Mouse (Mus musculus) right cerebral cortex, postnatal 4 days (tissue): Measurements from ENCODE around the gene Aagab.

Experiments
- DNase-seq: peaks from one replicate; pipeline ENCODE4 v3.0.0-alpha.2; 2022

The Aagab gene

GRCm38 (mm10) chr9:63608006-63608405, 5.5 kb downstream of the Aagab start:
- no peak for DNase-seq

- DNase-seq = no peak
Measured at GRCm38 (mm10) chr9:63609246-63609645, 6.8 kb downstream of the Aagab start.

- DNase-seq = no peak
Measured at GRCm38 (mm10) chr9:63609776-63610175, 7.3 kb downstream of the Aagab start.

GRCm38 (mm10) chr9:63610231-63610630, 7.8 kb downstream of the Aagab start:
- DNase-seq = no peak

GRCm38 (mm10) chr9:63610841-63611366, 8.4 kb downstream of the Aagab start:
- no peak for DNase-seq

- no peak for DNase-seq
Measured at GRCm38 (mm10) chr9:63611967-63612366, 9.5 kb downstream of the Aagab start.

DNA sequence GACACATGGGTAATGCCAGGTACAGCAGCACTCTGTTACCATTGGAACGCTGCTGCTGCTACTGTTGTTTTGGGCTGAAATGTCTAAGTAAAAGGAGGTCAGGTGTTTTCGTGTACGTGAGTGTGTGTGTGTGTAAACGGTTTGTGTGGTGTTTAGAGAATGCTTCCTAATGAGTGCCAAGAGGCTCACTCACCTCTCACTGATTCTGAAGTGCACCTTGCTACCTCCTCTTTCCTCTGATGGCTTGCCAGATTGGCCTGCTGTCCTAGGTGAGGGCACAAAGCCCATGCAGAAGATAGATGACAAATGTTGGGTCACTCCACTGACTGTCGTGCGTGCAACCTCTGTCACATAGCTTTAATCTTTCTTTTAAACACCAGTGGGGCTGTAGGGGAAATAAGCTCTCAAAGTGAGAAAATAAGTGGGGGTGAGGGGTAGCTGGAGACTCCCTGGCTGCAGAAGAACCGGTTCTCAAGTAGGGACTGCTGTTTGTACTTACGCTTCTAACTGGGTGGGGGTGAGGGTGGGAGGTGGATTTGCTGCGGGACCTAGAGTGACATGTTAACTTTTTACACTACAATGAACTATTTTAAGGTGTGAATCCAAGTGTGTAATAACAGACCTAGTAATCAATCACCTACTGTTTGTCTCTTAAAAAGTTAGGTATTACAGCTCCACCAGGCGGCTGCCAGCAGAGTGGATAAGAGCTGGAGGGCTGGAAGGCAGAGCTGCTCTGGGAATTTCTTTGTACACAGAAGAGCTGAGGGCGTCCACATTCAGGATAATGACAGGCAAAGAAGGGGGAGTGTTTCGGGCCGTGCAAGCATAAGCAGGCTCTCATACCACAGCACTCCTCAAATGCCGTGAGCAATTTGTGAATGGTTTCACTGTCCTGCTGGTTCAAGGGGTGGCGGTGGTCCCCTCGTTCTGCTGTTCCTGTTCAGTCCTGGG, 10.4 kb downstream of the Aagab start:
- DNase-seq = peak; percentile 13

GRCm38 (mm10) chr9:63613569-63613968, 11.1 kb downstream of the Aagab start:
- no peak for DNase-seq

- no peak for DNase-seq
Measured at GRCm38 (mm10) chr9:63614018-63614985, 11.8 kb downstream of the Aagab start.

DNA sequence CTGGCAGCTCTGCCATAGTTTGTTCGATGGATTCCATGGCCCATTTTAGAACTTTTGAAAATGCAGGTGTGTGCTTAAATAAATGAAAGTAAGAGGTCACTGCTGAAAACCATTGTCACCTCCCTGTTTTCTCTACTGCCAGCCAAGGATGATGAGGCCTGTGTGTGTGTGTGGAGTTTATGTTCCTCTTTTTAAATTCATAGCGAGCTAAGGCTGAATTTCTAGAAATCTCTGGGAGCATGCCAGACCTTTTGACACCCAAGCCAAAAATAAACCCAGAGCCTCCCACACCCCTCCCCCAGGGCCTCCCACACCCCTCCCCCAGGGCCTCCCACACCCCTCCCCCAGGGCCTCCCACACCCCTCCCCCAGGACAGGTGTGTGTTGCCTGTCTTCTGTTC, 15.5 kb downstream of the Aagab start:
- no peak for DNase-seq

DNA sequence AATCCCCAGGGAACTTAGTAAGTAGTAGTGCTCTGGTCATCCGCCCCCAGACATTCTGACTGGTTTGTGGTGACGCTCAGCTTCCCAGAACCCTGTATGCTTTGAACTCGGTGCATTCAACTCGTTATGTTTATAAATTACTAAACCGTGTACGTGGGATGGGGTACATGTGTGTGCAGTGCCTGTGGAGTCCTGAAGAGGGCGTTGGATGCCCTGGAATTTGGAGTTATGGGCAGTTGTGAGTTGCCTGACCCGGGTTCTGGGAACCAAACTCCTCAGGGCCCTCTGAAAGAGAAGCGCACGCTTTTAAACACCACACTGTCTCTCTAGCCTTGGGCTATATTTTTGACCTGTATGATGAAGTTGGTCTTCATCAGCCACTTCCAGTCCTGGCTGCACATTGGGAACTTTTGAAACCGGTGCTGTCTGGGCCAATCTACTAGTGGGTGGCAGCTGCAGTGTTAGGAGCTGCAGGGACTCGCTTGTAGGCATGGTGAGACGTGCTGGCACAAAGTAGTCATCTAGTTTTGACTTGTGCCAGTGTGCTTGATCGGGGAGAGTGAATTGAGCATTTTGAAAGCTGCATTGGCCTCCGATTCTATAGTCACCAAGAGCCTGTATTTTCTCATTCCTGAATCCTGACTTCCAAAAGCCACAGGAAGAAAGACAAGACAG, 21.6 kb downstream of the Aagab start:
- DNase-seq = no peak

DNA sequence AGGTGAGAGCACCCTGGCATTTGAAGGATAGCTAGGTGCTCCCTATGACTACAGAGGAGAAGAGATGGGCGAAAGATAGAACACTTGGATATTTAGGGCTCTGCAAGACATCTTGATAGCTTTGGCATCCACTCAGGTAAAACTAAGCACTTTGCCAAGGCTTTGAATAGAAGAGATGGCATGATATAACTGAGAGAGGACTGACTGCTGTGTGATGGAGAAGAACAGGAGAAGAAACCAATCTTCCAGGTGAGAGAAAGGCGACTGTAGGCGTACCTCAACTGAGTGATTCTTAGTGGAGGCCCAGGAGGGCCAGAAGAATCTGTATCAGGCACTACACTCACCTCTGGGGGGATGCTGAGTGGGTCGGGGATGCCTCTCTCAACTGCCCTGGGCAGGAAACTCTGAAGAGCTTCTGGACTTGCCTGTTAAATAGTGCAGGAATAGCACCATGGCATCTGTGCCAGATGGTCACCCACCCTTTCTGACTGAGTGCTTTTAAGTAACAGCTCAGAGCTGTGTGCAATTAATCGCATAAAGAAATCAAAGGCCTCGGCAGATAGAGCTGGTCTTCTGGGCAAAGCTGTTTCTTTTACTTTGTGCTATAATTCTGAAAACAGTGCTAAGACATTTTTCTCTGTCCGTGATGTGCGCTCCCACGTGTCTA, 22.8 kb downstream of the Aagab start:
- DNase-seq = no peak

DNA sequence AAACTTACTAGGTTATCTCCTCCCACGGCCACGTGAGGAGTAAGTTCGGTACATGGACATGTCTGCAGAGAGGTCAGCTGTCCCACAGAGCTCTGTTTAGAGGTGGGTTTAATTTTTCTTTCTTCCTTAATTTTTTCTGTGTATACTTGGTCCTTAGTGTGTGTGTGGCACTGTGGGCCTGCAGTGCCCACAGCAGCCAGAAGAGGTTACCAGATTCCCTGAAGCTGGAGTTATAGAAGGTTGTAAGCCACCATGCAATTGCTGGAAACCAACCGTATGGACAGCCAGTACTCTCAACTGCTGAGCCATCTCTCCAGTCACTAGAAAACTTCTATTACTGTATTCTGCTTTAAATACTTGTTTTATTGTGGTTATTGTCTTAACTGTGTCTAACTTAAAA, 29.6 kb downstream of the Aagab start:
- DNase-seq = no peak

- no peak for DNase-seq
Measured at GRCm38 (mm10) chr9:63632924-63633323, 30.5 kb downstream of the Aagab start.

GRCm38 (mm10) chr9:63633334-63633733, 30.9 kb downstream of the Aagab start:
- no peak for DNase-seq

DNA sequence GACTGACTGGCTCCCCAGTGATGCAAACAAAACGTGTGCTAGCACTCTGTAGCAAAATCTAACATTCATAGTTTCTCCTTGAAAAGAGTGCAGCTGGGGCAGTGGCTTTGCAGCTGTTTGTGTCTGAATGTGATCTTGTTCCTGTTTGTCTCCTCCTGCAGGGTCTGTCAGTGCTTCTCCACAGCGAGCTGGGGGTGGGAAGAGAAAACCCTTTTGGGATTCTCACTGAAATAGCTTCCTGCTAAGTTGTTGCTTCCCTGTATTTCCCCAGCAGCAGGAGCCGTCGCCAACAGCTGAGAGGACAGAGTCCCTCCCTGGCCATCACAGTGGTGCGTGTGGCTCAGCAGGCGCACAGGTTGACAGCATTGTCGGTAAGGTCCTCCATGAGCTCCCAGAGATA, 33.7 kb downstream of the Aagab start:
- no peak for DNase-seq

GRCm38 (mm10) chr9:63641983-63642646, 39.7 kb downstream of the Aagab start:
- no peak for DNase-seq

DNA sequence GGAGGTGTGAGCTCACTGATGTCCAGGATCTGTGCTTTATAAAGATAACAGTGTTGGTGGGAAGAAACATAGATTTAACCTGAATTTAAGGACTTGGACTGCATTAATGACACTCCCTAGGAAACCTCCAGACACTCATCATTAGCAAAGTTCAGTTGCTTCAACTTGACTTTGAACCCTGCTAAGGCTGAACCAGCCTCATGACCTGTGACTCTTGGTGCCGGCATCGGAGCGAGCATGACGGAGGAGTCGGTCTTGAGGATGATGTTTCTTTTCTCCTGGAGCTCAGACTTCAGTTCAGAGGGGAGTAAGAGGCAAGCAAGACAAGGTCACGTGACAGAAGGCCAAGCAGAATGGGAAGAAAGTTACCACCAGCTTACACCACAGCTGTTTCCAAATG, 41.6 kb downstream of the Aagab start:
- DNase-seq = no peak

DNA sequence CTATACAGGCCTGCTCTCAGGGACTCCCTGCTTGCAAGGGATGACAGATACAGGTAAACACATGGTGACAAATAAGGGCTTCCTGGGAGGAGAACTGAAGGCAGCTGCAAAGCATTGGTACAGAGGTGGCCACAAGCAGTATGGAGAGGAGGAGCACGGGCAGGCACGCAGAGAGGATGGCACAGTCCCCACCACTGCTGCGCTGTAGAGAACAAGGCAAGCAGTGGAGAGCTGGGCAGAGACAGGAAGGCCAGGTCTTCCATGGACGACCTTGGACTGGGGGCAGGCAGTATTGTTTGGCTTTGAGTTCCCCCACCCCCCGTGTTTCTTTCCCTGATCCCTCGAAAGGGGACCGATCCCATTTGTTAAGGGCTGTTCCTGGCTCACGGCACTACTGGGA, 42.6 kb downstream of the Aagab start:
- DNase-seq = no peak

- no peak for DNase-seq
Measured at GRCm38 (mm10) chr9:63647581-63648519, 45.4 kb downstream of the Aagab start.
